Mouse (Mus musculus): Measurements from ENCODE around the gene Fkbp4. TPM values are rescaled to one million over a fixed set of nuclear protein-coding genes. Genes with fewer than 3 reads are reported as not detected.

Fkbp4 gene
- total and polyA plus RNA-seq, 2 experiments from 2014 or later: 164 to 253 TPM

DNA sequence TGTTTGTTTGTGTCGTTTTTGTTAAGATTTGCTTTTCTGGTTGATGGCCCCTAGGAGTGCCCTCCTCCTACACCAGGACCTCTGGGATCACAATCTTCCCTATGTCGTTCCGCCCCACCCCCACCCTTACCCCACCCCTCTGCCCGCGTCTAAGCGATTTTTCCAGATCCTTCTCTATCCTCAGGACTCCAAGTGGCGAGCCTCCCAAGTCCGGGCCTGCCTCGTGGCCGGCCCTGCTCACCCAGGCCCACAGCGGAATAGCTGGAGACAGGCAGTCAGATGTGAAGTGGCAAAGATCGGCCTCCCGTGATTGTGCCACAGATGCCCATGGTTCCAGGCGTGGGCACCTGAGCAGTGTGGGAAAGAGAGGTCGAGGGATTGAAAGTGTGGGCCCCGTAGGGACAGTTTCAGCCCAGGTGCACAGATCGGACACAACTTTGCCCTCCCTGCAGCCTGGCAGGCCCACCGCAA, 429 bp upstream of the Fkbp4 start:
- WGBS: 24% methylated on average over 18 of the region's 18 CpGs
- H3K4me1 ChIP-seq (ENCODE audit: insufficient read depth, low read length): peaks cover 5% of the 10 kb centered on the region; the same call in 1 of the 2 replicates
- H3K4me3 ChIP-seq (ENCODE audit: low read depth, low read length): peak overlapping the region; percentile 98
- no peaks in the 10 kb centered on the region for H3K27me3 ChIP-seq (ENCODE audit: insufficient read depth, low read length)
- no peak for TF ChIP-seq CTCF (IDR thresholded peaks at IDR 0.05)
- peaks cover 19% of the 10 kb centered on the region for H3K36me3 ChIP-seq (ENCODE audit: insufficient read depth, low read length)
- peak overlapping the region; percentile 66 for H3K4me2 ChIP-seq (ENCODE audit: low read depth, low read length, poor library complexity, severe bottlenecking)
- no peaks in the 10 kb centered on the region for H3K9me3 ChIP-seq (ENCODE audit: low read length)
- H3K9ac ChIP-seq (replicated peaks; ENCODE audit: low read length, poor library complexity, severe bottlenecking): peak overlapping the region; percentile 99; the same call in 1 of the 2 replicates
- no peak overlapping the region for H3K27ac ChIP-seq (ENCODE audit: low read depth, low read length)
- peak; percentile 48; the same call in 1 of the 2 replicates for ATAC-seq (ENCODE audit: low FRiP score)
- no peak for DNase-seq (ENCODE audit: low spot score)

- H3K36me3 ChIP-seq (ENCODE audit: insufficient read depth, low read length): peaks cover 30% of the 10 kb centered on the region
- ATAC-seq (ENCODE audit: low FRiP score): peak; percentile 75
- WGBS: under 1% methylated on average over 50 of the region's 52 CpGs
Observed at GRCm38 (mm10) chr6:128437731-128438316, 653 bp downstream of the Fkbp4 start.

GRCm38 (mm10) chr6:128437288-128437687, 1.2 kb downstream of the Fkbp4 start:
- 4% methylated on average over 10 of the region's 10 CpGs for WGBS
- peak overlapping the region; percentile 99 for H3K9ac ChIP-seq (replicated peaks; ENCODE audit: low read length, poor library complexity, severe bottlenecking)
- ATAC-seq (ENCODE audit: low FRiP score): no peak
- peak overlapping the region; percentile 66 for H3K4me2 ChIP-seq (ENCODE audit: low read depth, low read length, poor library complexity, severe bottlenecking)
- no peaks in the 10 kb centered on the region for H3K27me3 ChIP-seq (ENCODE audit: insufficient read depth, low read length)
- peak overlapping the region; percentile 94 for H3K27ac ChIP-seq (ENCODE audit: low read depth, low read length)
- peak overlapping the region; percentile 98 for H3K4me3 ChIP-seq (ENCODE audit: low read depth, low read length)
- peaks cover 35% of the 10 kb centered on the region for H3K36me3 ChIP-seq (ENCODE audit: insufficient read depth, low read length)
- no peak for TF ChIP-seq CTCF (IDR thresholded peaks at IDR 0.05)
- peaks cover 5% of the 10 kb centered on the region; the same call in 1 of the 2 replicates for H3K4me1 ChIP-seq (ENCODE audit: insufficient read depth, low read length)
- no peak for DNase-seq (ENCODE audit: low spot score)
- H3K9me3 ChIP-seq (ENCODE audit: low read length): no peaks in the 10 kb centered on the region

More at GRCm38 (mm10) chr6:128437731-128438316, 653 bp downstream of the Fkbp4 start:
- Histone ChIP-seq H3K27ac (ENCODE audit: low read depth, low read length) (peak overlapping the region; percentile 94), H3K27me3 (ENCODE audit: insufficient read depth, low read length) (no peaks in the 10 kb centered on the region), H3K9ac (replicated peaks; ENCODE audit: low read length, poor library complexity, severe bottlenecking) (peak overlapping the region; percentile 99), H3K4me2 (ENCODE audit: low read depth, low read length, poor library complexity, severe bottlenecking) (peak overlapping the region; percentile 66), H3K9me3 (ENCODE audit: low read length) (no peaks in the 10 kb centered on the region), H3K4me1 (ENCODE audit: insufficient read depth, low read length) (peaks cover 5% of the 10 kb centered on the region; the same call in 1 of the 2 replicates), H3K4me3 (ENCODE audit: low read depth, low read length) (peak overlapping the region; percentile 98)
- TF ChIP-seq CTCF (IDR thresholded peaks at IDR 0.05): no peak
- DNase-seq (ENCODE audit: low spot score): peak; percentile 79

DNA sequence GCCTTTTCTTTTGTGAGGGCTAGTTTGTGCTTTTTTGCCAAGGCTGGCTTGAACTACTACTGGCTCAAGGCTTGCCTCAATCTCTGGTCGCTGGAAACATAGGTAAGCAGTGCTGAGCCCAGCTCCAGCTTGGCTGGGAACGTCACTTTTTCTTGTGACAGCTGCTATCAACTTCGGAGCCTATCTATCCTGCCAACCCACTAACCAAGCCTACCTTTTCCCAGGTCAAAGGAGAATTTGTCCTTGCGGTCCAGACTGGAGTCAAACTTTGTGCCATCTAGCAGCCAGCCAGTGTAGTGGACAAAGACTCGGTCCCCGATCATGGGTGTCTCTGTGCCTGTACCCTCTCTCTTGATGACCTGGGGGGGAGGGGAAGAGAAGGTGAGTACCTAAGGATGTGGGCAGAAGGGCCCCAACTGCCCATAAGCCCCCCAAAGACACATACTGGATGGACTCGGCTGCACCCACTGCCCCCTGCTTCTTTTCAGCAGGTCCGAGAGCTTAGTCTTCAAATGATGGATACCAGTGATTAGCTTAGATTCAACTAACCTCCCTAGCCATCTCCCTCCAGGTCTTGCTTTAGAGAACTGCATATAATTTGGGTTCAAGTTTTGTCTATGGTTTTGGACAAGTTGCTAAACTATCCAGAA, 2.0 kb downstream of the Fkbp4 start:
- DNase-seq (ENCODE audit: low spot score) (no peak), ATAC-seq (ENCODE audit: low FRiP score) (no peak)
- peak overlapping the region; percentile 24 for H3K9ac ChIP-seq (replicated peaks; ENCODE audit: low read length, poor library complexity, severe bottlenecking)
- no peaks in the 10 kb centered on the region for H3K27me3 ChIP-seq (ENCODE audit: insufficient read depth, low read length)
- peaks cover 5% of the 10 kb centered on the region; the same call in 1 of the 2 replicates for H3K4me1 ChIP-seq (ENCODE audit: insufficient read depth, low read length)
- H3K27ac ChIP-seq (ENCODE audit: low read depth, low read length): no peak overlapping the region
- no peaks in the 10 kb centered on the region for H3K9me3 ChIP-seq (ENCODE audit: low read length)
- H3K36me3 ChIP-seq (ENCODE audit: insufficient read depth, low read length): peaks cover 43% of the 10 kb centered on the region
- 91% methylated on average over 8 of the region's 8 CpGs for WGBS
- H3K4me3 ChIP-seq (ENCODE audit: low read depth, low read length): peak overlapping the region; percentile 98
- H3K4me2 ChIP-seq (ENCODE audit: low read depth, low read length, poor library complexity, severe bottlenecking): peak overlapping the region; percentile 66
- no peak for TF ChIP-seq CTCF (IDR thresholded peaks at IDR 0.05)

GRCm38 (mm10) chr6:128435474-128435873, 3.0 kb downstream of the Fkbp4 start:
- Histone ChIP-seq H3K4me2 (ENCODE audit: low read depth, low read length, poor library complexity, severe bottlenecking) (no peak overlapping the region), H3K4me1 (ENCODE audit: insufficient read depth, low read length) (peaks cover 5% of the 10 kb centered on the region; the same call in 1 of the 2 replicates), H3K9me3 (ENCODE audit: low read length) (no peaks in the 10 kb centered on the region), H3K36me3 (ENCODE audit: insufficient read depth, low read length) (peaks cover 51% of the 10 kb centered on the region), H3K9ac (replicated peaks; ENCODE audit: low read length, poor library complexity, severe bottlenecking) (no peak overlapping the region), H3K27ac (ENCODE audit: low read depth, low read length) (no peak overlapping the region), H3K4me3 (ENCODE audit: low read depth, low read length) (no peak overlapping the region), H3K27me3 (ENCODE audit: insufficient read depth, low read length) (no peaks in the 10 kb centered on the region)
- 87% methylated on average over 5 of the region's 5 CpGs for WGBS
- ATAC-seq (ENCODE audit: low FRiP score): no peak
- no peak for TF ChIP-seq CTCF (IDR thresholded peaks at IDR 0.05)
- no peak for DNase-seq (ENCODE audit: low spot score)

DNA sequence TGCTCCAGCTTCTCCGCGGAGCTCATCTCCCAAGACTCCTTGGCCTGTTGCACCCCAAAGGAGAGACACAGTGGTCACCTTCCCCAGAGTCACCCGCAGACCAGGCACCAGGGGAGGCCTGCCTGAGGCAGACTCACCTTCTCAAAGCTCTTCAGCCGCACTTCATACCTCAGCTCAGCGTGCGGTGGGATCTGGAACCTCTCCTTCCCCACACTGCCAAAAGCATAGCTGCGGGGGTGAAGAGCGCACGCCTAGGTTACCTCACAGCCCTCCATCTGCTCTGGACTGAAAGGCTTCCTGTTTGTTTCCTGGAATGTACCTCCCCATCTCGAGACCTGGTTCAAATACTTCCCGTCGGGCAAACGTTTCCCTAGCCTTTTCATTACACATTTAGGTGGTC, 4.9 kb downstream of the Fkbp4 start:
- Histone ChIP-seq H3K4me2 (ENCODE audit: low read depth, low read length, poor library complexity, severe bottlenecking) (no peak overlapping the region), H3K4me3 (ENCODE audit: low read depth, low read length) (no peak overlapping the region)
- no peak for DNase-seq (ENCODE audit: low spot score)

More for the DNA sequence above, 4.9 kb downstream of the Fkbp4 start:
- H3K9me3 ChIP-seq (ENCODE audit: low read length): no peaks in the 10 kb centered on the region
- no peak for TF ChIP-seq CTCF (IDR thresholded peaks at IDR 0.05)
- peaks cover 2% of the 10 kb centered on the region; the same call in 1 of the 2 replicates for H3K4me1 ChIP-seq (ENCODE audit: insufficient read depth, low read length)
- no peak for ATAC-seq (ENCODE audit: low FRiP score)
- 92% methylated on average over 13 of the region's 13 CpGs for WGBS
- peaks cover 55% of the 10 kb centered on the region for H3K36me3 ChIP-seq (ENCODE audit: insufficient read depth, low read length)
- H3K27me3 ChIP-seq (ENCODE audit: insufficient read depth, low read length): no peaks in the 10 kb centered on the region
- H3K27ac ChIP-seq (ENCODE audit: low read depth, low read length): no peak overlapping the region
- no peak overlapping the region for H3K9ac ChIP-seq (replicated peaks; ENCODE audit: low read length, poor library complexity, severe bottlenecking)

Data from midbrain, postnatal 0 days (tissue).